Mouse (Mus musculus): ENCODE data around the gene Cdh4.

DNA sequence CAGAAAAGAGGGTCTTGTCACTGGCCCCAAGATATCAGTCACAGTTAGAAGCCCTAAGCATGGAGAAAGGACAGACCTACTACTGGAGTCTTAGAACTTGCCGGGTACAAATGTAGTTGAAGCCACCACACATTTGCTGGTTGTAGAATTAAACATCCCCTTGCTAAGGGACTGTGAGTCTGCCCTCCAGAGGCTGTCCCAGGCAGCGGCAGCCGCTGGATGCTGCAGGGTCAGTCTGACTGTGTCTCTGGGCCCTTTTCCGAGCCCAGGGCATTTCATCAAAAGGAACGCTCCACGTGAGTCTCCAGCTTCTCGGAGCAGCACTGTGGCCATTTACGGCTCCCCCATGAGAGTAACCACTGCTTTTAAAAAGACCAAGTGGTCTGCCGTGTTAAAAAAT, 221.4 kb downstream of the Cdh4 start:
- peak; percentile 27 for TF ChIP-seq CTCF (IDR thresholded peaks at IDR 0.05; ENCODE audit: low read depth)
- no peak for TF ChIP-seq EP300 (IDR thresholded peaks at IDR 0.05; ENCODE audit: low read depth)

Measured in heart, postnatal 0 days (tissue).